Mouse (Mus musculus): ENCODE measurements around the gene Rapgef4.

DNA sequence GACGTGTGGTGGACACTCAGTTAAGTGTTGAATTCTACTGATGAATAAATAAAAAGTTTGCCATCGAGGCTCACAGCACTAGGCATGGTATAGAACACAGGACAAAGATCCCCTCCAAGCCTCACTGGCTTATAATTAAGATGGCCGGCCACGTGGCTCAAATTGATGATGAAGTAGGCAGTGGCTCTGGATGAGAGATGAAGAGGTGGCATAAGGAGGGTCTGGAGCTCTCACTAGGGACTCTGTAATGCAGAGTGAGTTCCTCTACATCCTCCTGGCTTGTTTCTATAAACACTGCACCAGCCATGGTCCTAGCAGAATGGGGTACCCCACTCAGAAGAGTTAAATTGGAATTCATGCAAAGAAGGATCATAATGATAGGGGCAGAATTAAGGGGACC is 241.2 kb downstream of the Rapgef4 start:
- TF ChIP-seq POLR2A (IDR thresholded peaks at IDR 0.05; ENCODE audit: low read depth, low read length), result no peak
- no peak for TF ChIP-seq CTCF (IDR thresholded peaks at IDR 0.05; ENCODE audit: extremely low read depth, insufficient read depth, insufficient read length, insufficient replicate concordance)

Measured in spleen, adult 2 months (tissue).